Mouse (Mus musculus): ENCODE measurements around the gene Ifna1. TPM values are rescaled to one million over a fixed set of nuclear protein-coding genes. Genes with fewer than 3 reads are reported as not detected.

The Ifna1 gene
- not detected in 2 replicates for polyA plus RNA-seq (2021; fragmentation: Nextera tagmentation)
- long read RNA-seq, experiment 1: 0 reads
- long read RNA-seq, experiment 2: 0 reads

GRCm38 (mm10) chr4:88849698-88850097 is at the start of gene Ifna1:
TSS of gene Ifna1 (plus strand) at chr4:88850087.

DNA sequence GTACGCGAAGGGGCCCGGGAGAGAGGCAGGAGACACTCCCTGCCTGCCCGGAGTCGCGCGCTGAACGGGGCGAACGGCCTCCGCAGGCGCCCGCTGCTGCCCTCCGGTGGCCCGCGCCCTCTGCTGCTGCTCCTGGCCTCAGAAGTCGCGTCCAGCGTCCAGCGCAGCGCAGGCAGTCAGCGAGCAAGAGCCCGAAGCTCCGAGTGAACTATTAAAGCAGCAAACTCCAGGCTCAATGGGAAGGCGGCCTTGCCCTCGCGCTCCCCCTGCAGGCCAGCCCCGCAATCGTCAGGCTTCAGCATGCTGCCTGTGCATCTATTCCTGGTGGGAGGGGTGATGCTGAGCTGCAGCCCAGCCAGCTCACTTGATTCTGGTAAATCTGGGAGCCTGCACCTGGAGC is 46.9 kb upstream of the Ifna1 start, which contains the start of gene Gm13287:
TSS of gene Gm13287 (plus strand) at position 301 of the 400 bp plus-strand sequence.

GRCm38 (mm10) chr4:88805231-88805630 is 44.7 kb upstream of the Ifna1 start, which contains the start of gene Gm13288:
TSS of gene Gm13288 (plus strand) at chr4:88805531.

DNA sequence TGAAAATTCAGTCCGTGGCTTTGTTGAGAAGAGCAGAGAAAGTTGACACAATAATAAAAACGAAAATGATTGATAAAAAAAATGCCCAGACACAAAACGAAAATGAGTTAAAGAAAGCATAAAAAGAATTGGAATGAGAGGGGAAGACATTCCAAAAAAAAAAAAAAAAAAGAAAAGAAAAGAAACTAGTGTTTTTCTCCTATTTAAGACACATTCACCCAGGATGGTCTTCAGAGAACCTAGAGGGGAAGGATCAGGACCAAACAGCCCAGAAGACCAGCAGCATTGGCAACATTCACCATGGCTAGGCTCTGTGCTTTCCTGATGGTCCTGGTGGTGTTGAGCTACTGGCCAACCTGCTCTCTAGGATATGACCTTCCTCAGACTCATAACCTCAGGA is 34.0 kb upstream of the Ifna1 start, which contains the start of gene Ifna7:
TSS of gene Ifna7 (plus strand) at position 301 of the 400 bp plus-strand sequence.

DNA sequence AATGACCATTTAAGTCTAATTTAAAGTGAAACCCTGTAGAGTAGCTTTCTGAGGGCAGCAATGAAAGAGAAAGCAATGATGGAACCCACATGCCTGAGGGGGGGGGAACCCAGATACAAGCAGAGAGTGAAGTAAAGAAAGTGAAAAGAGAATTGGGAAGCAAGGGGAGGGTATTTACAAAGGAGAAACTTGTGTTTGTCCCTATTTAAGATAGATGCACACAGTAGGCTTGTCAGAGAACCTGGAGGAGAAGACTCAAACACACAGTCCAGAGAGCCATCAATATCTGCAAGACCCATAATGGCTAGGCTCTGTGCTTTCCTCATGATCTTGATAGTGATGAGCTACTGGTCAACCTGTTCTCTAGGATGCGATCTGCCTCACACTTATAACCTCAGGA is 30.2 kb upstream of the Ifna1 start, which contains the start of gene Ifna11:
TSS of gene Ifna11 (plus strand) at position 301 of the 400 bp plus-strand sequence.

DNA sequence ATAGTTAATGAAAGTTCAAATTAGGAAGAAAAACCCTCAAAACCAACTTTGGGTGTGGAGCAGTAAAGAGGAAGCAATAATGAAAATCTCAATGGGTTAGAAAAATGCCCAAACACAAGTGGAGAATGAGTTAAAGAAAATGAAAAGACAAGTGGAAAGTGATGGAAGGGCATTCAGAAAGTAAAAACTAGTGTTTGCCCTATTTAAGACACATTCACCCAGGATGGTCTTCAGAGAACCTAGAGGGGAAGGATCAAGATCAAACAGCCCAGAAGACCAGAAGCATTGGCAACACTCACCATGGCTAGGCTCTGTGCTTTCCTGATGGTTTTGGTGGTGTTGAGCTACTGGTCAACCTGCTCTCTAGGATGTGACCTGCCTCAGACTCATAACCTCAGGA is 22.8 kb upstream of the Ifna1 start, which contains the start of gene Ifna6:
TSS of gene Ifna6 (plus strand) at position 301 of the 400 bp plus-strand sequence.

GRCm38 (mm10) chr4:88835225-88835624 is 14.7 kb upstream of the Ifna1 start, which contains the start of gene Ifna5:
TSS of gene Ifna5 (plus strand) at chr4:88835525.

GRCm38 (mm10) chr4:88841438-88841911 is 8.4 kb upstream of the Ifna1 start, which contains the start of gene Ifna4:
TSS of gene Ifna4 (plus strand) at chr4:88841861.

GRCm38 (mm10) chr4:88880101-88880500 is 30.2 kb downstream of the Ifna1 start, which contains the start of gene Ifne:
TSS of gene Ifne (minus strand) at chr4:88880201.

Other genes starting within 250 kb of the Ifna1 start
- gene Ifna12, start 246.7 kb upstream of the Ifna1 start, polyA plus RNA-seq (2021; fragmentation: Nextera tagmentation): not detected in 2 replicates
- not detected in 2 replicates for gene C87499, start 215.7 kb upstream of the Ifna1 start, polyA plus RNA-seq (2021; fragmentation: Nextera tagmentation)
- not detected in 2 replicates for gene Ifna13, start 205.6 kb upstream of the Ifna1 start, polyA plus RNA-seq (2021; fragmentation: Nextera tagmentation)
- not detected in 2 replicates for gene Ifna16, start 173.2 kb upstream of the Ifna1 start, polyA plus RNA-seq (2021; fragmentation: Nextera tagmentation)
- gene Ifna2, start 166.2 kb upstream of the Ifna1 start, polyA plus RNA-seq (2021; fragmentation: Nextera tagmentation): not detected in 2 replicates
- gene Ifnab, start 158.7 kb upstream of the Ifna1 start, polyA plus RNA-seq (2021; fragmentation: Nextera tagmentation): not detected in 2 replicates
- 1.8 and 2.6 TPM in 2 replicates for gene Gm26566, start 128.3 kb upstream of the Ifna1 start, polyA plus RNA-seq (2021; fragmentation: Nextera tagmentation)
- gene Klhl9, start 127.6 kb upstream of the Ifna1 start, polyA plus RNA-seq (2021; fragmentation: Nextera tagmentation): 60.6 and 82.7 TPM in 2 replicates
- gene Gm13271, start 95.2 kb upstream of the Ifna1 start, polyA plus RNA-seq (2021; fragmentation: Nextera tagmentation): not detected in 2 replicates
- gene Gm13283, start 90.0 kb upstream of the Ifna1 start, polyA plus RNA-seq (2021; fragmentation: Nextera tagmentation): not detected in 2 replicates
- not detected in 2 replicates for gene Gm13290, start 76.3 kb upstream of the Ifna1 start, polyA plus RNA-seq (2021; fragmentation: Nextera tagmentation)
- not detected in 2 replicates for gene Gm13289, start 73.2 kb upstream of the Ifna1 start, polyA plus RNA-seq (2021; fragmentation: Nextera tagmentation)
- gene Gm13272, start 70.2 kb upstream of the Ifna1 start, polyA plus RNA-seq (2021; fragmentation: Nextera tagmentation): not detected in 2 replicates
- not detected in 2 replicates for gene Ifnz, start 68.0 kb upstream of the Ifna1 start, polyA plus RNA-seq (2021; fragmentation: Nextera tagmentation)
- gene Gm13276, start 64.4 kb upstream of the Ifna1 start, polyA plus RNA-seq (2021; fragmentation: Nextera tagmentation): not detected in 2 replicates
- gene Gm13277, start 61.5 kb upstream of the Ifna1 start, polyA plus RNA-seq (2021; fragmentation: Nextera tagmentation): not detected in 2 replicates
- not detected in 2 replicates for gene Gm13278, start 58.5 kb upstream of the Ifna1 start, polyA plus RNA-seq (2021; fragmentation: Nextera tagmentation)
- gene Gm13275, start 55.6 kb upstream of the Ifna1 start, polyA plus RNA-seq (2021; fragmentation: Nextera tagmentation): not detected in 2 replicates
- not detected in 2 replicates for gene Gm13279, start 52.7 kb upstream of the Ifna1 start, polyA plus RNA-seq (2021; fragmentation: Nextera tagmentation)
- not detected in 2 replicates for gene Gm13285, start 50.4 kb upstream of the Ifna1 start, polyA plus RNA-seq (2021; fragmentation: Nextera tagmentation)
- not detected in 2 replicates for gene Gm13287, start 46.8 kb upstream of the Ifna1 start, polyA plus RNA-seq (2021; fragmentation: Nextera tagmentation)
- not detected in 2 replicates for gene Gm13288, start 44.6 kb upstream of the Ifna1 start, polyA plus RNA-seq (2021; fragmentation: Nextera tagmentation)
- gene Ifna7, start 33.9 kb upstream of the Ifna1 start, polyA plus RNA-seq (2021; fragmentation: Nextera tagmentation): not detected in 2 replicates
- gene Ifna11, start 30.1 kb upstream of the Ifna1 start, polyA plus RNA-seq (2021; fragmentation: Nextera tagmentation): not detected in 2 replicates
- not detected in 2 replicates for gene Ifna6, start 22.7 kb upstream of the Ifna1 start, polyA plus RNA-seq (2021; fragmentation: Nextera tagmentation)
- not detected in 2 replicates for gene Ifna5, start 14.6 kb upstream of the Ifna1 start, polyA plus RNA-seq (2021; fragmentation: Nextera tagmentation)
- not detected in 2 replicates for gene Ifna4, start 8.2 kb upstream of the Ifna1 start, polyA plus RNA-seq (2021; fragmentation: Nextera tagmentation)
- not detected in 2 replicates for gene Ifne, start 30.1 kb downstream of the Ifna1 start, polyA plus RNA-seq (2021; fragmentation: Nextera tagmentation)